Comparison of ENCODE assay signal across 10 mouse cellular contexts in the genomic region with DNA sequence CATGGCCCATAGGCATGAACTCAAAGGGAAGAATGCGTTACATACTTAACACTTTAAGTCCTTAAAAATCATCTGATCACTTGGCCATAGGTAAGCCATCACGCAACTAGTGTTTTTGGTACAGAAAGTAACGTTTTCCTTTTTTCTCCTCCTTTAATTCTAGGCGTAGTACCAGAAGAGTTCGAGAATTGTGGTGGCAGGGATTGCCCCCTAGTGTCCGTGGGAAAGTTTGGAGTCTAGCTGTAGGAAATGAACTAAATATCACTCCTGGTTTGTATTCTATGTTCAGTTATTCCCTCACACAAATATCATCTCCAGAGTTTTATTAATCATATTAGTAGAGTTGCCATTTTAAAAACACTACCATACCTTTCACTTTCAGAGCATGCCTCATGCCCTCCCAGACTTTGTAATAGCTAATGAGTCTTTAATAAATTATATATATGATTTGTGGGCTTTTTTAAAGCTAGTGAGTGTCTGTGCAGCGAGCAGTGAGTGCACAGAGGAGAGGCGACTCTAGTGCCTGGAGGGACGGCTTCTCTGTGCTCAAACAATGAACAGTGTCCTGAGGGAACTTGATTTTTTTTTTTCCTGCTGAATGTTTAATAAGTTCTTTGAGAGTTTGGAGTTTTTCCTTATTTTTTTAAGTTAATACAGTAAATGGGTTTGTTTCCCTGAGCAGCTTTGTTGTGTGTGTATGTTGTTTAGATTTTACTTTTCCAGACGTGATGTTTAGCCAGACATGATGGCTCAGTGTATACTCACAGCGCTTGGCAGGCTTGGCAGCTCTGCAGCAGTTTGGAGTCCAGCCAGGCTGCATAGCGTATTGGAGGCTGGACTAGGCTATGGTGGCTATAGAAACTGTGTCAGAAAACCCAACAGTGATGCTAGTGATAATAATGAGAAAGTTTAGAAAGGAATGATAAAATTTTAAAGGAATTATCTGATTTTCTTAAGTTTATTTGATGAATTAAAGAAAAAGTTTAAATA. TPM values are rescaled to one million over a fixed set of nuclear protein-coding genes. Genes with fewer than 3 reads are reported as not detected.
DNase-seq lines count a peak whose midpoint lies in the region; ATAC-seq and TF ChIP-seq lines count a peak whose summit lies in the region.
"Had no signal": no experiment of that assay in that cellular context is flagged by ENCODE, and none has a peak within 500 bp of the region (broad histone marks: within the 10 kb centered on the region; RNA-seq: fewer than 3 reads in every experiment).

No protein-coding gene starts in this region.

- WGBS in limb, embryonic 14.5 days: 70% methylated on average over 12 of the region's 12 CpGs
- 88% methylated on average over 12 of the region's 12 CpGs for WGBS in limb, embryonic 10.5 days

- H3K4me1 ChIP-seq in limb, embryonic 14.5 days (ENCODE audit: control insufficient read depth, insufficient read depth, low read length): no peaks in the 10 kb centered on the region
- H3K4me1 ChIP-seq in limb, embryonic 10.5 days: no peaks in the 10 kb centered on the region

- no peak for TF ChIP-seq POLR2A in limb, embryonic 14.5 days (IDR thresholded peaks at IDR 0.05; ENCODE audit: borderline replicate concordance, extremely low read depth, insufficient read depth, insufficient read length)

- no peak overlapping the region for H3K4me2 ChIP-seq in limb, embryonic 14.5 days (replicated peaks; ENCODE audit: low read depth, low read length, severe bottlenecking)

- no peak overlapping the region for H3K4me3 ChIP-seq in limb, embryonic 14.5 days (replicated peaks; ENCODE audit: low read length)
- no peak overlapping the region for H3K4me3 ChIP-seq in limb, embryonic 10.5 days

- DNase-seq in frontal cortex, postnatal 36 days (ENCODE audit: low spot score in 2 of 2): peak; percentile 9 to 12
- DNase-seq in frontal cortex, postnatal 25 days (ENCODE audit: low spot score in 2 of 2): no peak
- peak; percentile 8 for DNase-seq in limb, embryonic 14.5 days (ENCODE audit: low spot score)
- DNase-seq in limb, embryonic 10.5 days (ENCODE audit: low spot score): no peak
- DNase-seq in brain, adult 2 months (ENCODE audit: low read depth, low spot score): peak; percentile 61
- DNase-seq in lung, postnatal 10 days: peak; percentile 19
- no peak for DNase-seq in thymus, postnatal 4 days

- H3K27ac ChIP-seq in limb, embryonic 14.5 days (replicated peaks; ENCODE audit: low read depth, low read length): no peak overlapping the region
- H3K27ac ChIP-seq in limb, embryonic 10.5 days: no peak overlapping the region
- H3K27ac ChIP-seq: macrophage had no signal

- no peaks in the 10 kb centered on the region for H3K27me3 ChIP-seq in limb, embryonic 14.5 days (ENCODE audit: control insufficient read depth, insufficient read depth, low read length)
- H3K27me3 ChIP-seq in limb, embryonic 10.5 days (ENCODE audit: low read depth, poor library complexity, severe bottlenecking): no peaks in the 10 kb centered on the region

- no peak overlapping the region for H3K9ac ChIP-seq in limb, embryonic 14.5 days (ENCODE audit: low read depth, low read length, severe bottlenecking)

- no peak for ATAC-seq in limb, embryonic 14.5 days (ENCODE audit: low FRiP score, low read depth)
- ATAC-seq in CD4-positive, CD25-positive, alpha-beta regulatory T cell, adult 4 months: no peak

- H3K36me3 ChIP-seq in limb, embryonic 14.5 days (ENCODE audit: control insufficient read depth, insufficient read depth, low read length): peaks cover 5% of the 10 kb centered on the region
- no peaks in the 10 kb centered on the region for H3K36me3 ChIP-seq in limb, embryonic 10.5 days

- H3K9me3 ChIP-seq in limb, embryonic 14.5 days (ENCODE audit: control insufficient read depth, low read length): no peaks in the 10 kb centered on the region
- no peaks in the 10 kb centered on the region for H3K9me3 ChIP-seq in limb, embryonic 10.5 days (replicated peaks)
- H3K9me3 ChIP-seq: G1E had no signal

RNA-seq across cellular contexts. Expression of a gene that starts 29.3 kb away (rescaled TPM):
- polyA plus RNA-seq in limb, embryonic 14.5 days (2012; rRNA removed): 18.5 and 23.3 TPM in 2 replicates
- polyA plus RNA-seq in limb, embryonic 14.5 days (2014; fragmentation: Nextera tagmentation; extraction: Ambion mirVana): 35.3 and 43.0 TPM in 2 replicates
- 88.9 and 91.6 TPM in 2 replicates for polyA plus RNA-seq in limb, embryonic 10.5 days (2016; fragmentation: Nextera tagmentation; extraction: Ambion mirVana)
- 10 to 100 TPM; 17.6 to 18.3 TPM for polyA plus RNA-seq in CD4-positive, CD25-positive, alpha-beta regulatory T cell, adult 4 months (2017; shearing (Covaris generic))

Comparison
In these comparisons a context has a peak if more than half of its experiments do, and no peak if none do; other contexts are left out.
1. DNase-seq: peak in frontal cortex, postnatal 36 days (2 of 2), limb, embryonic 14.5 days (single experiment), brain, adult 2 months (single experiment) and lung, postnatal 10 days (single experiment); none in frontal cortex, postnatal 25 days (0 of 2), limb, embryonic 10.5 days (single experiment) and thymus, postnatal 4 days (single experiment).